Mouse (Mus musculus) layer of hippocampus, adult 2 months (tissue): ENCODE results near the gene Smarca1. TPM values are rescaled to one million over a fixed set of nuclear protein-coding genes. Genes with fewer than 3 reads are reported as not detected.

Experiments
- DNase-seq, 2 experiments: peaks; one replicate each; pipeline ENCODE4 v3.0.0; 2022; ENCODE audit warnings: low spot score in 2 of 2
- H3K27ac ChIP-seq: fragments of 200-600 bp; 2 replicates; pipeline ENCODE4 v1.8.1; 2022
- H3K4me3 ChIP-seq: fragments of 200-600 bp; 2 replicates; pipeline ENCODE4 v1.8.1; 2022; ENCODE audit warnings: mild to moderate bottlenecking
- CTCF ChIP-seq: fragments of 200-600 bp; conservative IDR thresholded peaks from 2 replicates; pipeline ENCODE4 v1.8.1; 2022; ENCODE audit warnings: antibody characterized with exemption, mild to moderate bottlenecking, moderate library complexity
- total RNA-seq, 2 experiments: library from RNA; stranded (reverse); gene quantifications; 2 replicates each; pipeline ENCODE4 v1.2.3; 2021

Smarca1 gene
- total RNA-seq, 2 experiments from 2014 or later, result 35.9 to 39.7 TPM

GRCm38 (mm10) chrX:47887401-47887800 lies 5.4 kb downstream of the Smarca1 start:
- Histone ChIP-seq H3K27ac (no peak overlapping the region), H3K4me3 (no peak overlapping the region)
- TF ChIP-seq CTCF, result no peak
- DNase-seq, result no peak

DNA sequence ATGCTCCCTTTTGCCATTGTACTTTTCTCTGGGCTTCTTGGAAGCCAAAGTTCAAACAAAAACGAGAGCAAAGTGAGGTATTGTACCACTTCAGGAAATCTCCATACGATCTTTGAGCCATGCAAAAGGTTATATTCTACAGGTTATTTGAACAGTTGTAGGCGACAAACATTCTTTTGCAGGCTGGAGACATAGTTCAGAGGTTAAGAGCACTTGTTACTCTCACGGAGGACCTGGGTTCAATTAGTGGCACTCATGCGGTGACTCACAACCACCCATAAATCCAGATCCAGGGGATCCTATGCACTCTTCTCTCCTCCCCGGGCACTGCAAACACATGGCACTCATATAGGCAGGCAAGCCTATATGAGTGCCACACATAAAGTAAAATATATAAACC lies 10.0 kb downstream of the Smarca1 start:
- no peak for DNase-seq
- no peak for TF ChIP-seq CTCF
- Histone ChIP-seq H3K27ac (no peak overlapping the region), H3K4me3 (no peak overlapping the region)

- peak in 1 of 2 experiments; percentile 10 for DNase-seq
- TF ChIP-seq CTCF, result no peak
- no peak overlapping the region for H3K27ac ChIP-seq
- no peak overlapping the region for H3K4me3 ChIP-seq
These were observed 12.7 kb downstream of the Smarca1 start for GRCm38 (mm10) chrX:47880052-47880451.

GRCm38 (mm10) chrX:47858544-47858943 lies 34.2 kb downstream of the Smarca1 start:
- no peak overlapping the region for H3K27ac ChIP-seq
- no peak overlapping the region for H3K4me3 ChIP-seq
- no peak for TF ChIP-seq CTCF
- no peak for DNase-seq

DNA sequence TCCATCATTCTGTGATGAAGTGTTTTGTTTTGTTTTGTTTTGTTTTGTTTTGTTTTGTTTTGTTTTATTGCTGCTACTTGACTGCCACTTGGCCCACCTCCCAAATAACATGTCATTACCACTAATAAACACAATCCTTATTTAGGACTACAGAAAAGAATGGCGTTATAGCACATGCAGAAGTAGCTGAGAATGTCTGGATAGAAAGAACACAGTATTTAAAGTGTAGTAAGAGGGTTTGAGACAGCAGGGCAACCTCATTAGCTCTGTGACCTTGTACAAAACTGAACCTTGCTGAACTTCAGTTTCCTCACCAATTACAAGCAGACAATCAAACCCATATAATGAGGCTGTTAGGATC lies 57.0 kb downstream of the Smarca1 start:
- TF ChIP-seq CTCF, result no peak
- no peak for DNase-seq
- Histone ChIP-seq H3K4me3 (no peak overlapping the region), H3K27ac (no peak overlapping the region)

GRCm38 (mm10) chrX:47835098-47835834 lies 57.5 kb downstream of the Smarca1 start:
- Histone ChIP-seq H3K27ac (no peak overlapping the region), H3K4me3 (no peak overlapping the region)
- TF ChIP-seq CTCF, result no peak
- no peak for DNase-seq

DNA sequence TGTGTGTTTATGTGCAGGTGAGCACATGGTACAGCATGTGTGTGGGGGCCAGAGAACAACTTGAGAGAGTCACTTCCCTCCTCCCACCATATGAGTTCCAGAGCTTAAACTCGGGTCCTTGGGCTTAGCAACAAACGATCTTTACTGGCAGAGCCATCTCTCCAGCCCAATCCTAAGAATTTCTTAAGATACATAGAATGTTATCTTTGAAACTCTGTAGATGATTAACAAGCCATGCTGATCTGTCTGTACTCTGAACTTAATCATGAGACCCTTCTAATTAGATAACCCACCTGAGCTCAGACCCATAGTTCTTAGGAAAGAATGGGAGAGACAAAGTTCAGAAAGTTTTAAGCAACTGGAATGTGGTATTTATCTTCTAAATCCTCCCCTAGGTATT lies 59.3 kb downstream of the Smarca1 start:
- no peak overlapping the region for H3K4me3 ChIP-seq
- no peak for DNase-seq
- TF ChIP-seq CTCF, result no peak
- no peak overlapping the region for H3K27ac ChIP-seq

GRCm38 (mm10) chrX:47820566-47820965 lies 72.2 kb downstream of the Smarca1 start:
- peak; percentile 75 for TF ChIP-seq CTCF
- no peak for DNase-seq
- Histone ChIP-seq H3K27ac (no peak overlapping the region), H3K4me3 (no peak overlapping the region)

DNA sequence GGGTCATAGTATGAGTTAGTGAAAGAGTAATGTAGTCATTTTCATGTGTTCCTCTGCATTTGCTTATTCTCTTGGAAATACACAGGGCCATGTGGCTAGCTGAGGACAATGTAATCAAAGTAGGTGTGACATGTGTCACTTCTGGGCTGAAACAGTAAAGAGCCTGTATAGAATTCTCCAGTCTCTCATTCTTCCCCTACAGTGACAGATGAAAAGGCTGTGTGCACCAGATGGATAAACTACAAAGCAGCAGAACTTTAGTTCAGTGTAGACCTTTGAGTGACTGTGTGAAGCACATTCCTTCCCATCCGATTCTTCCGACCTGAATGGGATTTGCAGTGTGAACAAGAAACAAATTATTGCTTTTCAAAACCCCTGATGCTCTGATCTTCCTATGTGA lies 84.1 kb downstream of the Smarca1 start:
- H3K27ac ChIP-seq, result no peak overlapping the region
- H3K4me3 ChIP-seq, result no peak overlapping the region
- no peak for TF ChIP-seq CTCF
- DNase-seq, result no peak

DNA sequence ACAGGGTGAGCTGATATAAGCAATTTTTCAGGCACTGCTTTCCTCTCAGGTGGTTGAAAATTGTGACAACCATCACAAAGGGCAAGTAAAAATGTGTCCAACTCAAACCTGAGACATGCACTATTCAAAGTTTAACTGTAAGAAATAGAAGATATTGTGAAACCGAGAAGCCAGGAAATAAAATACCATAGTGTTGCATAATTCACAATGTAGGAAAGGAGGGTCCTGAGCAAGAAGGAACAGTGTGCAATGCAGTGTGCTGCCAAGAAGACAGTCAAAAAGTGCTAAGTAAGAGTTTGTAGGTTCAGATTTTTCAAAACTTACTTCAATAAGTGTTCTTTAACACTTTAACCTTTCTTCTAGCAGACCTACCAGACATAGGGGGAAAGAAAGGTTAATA lies 128.3 kb downstream of the Smarca1 start:
- no peak overlapping the region for H3K4me3 ChIP-seq
- TF ChIP-seq CTCF, result no peak
- no peak for DNase-seq
- H3K27ac ChIP-seq, result no peak overlapping the region

- H3K4me3 ChIP-seq, result no peak overlapping the region
- H3K27ac ChIP-seq, result no peak overlapping the region
- no peak for TF ChIP-seq CTCF
- DNase-seq, result peak in 1 of 2 experiments; percentile 3
These were observed 132.6 kb downstream of the Smarca1 start for GRCm38 (mm10) chrX:47760212-47760611.

Other genes with a start within 250 kb of the Smarca1 start
- 10 to 100 TPM; 53.5 to 65.1 TPM for gene Ocrl, start 19.4 kb upstream of the Smarca1 start, total RNA-seq
- gene Apln, start 141.9 kb upstream of the Smarca1 start, total RNA-seq, result 10 to 100 TPM; 12.2 to 15.4 TPM
- gene Xpnpep2, start 215.8 kb upstream of the Smarca1 start, total RNA-seq, result under 1 TPM; 0.29 to 0.49 TPM